Comparison of ENCODE assay signal across 30 mouse cellular contexts in the genomic region with DNA sequence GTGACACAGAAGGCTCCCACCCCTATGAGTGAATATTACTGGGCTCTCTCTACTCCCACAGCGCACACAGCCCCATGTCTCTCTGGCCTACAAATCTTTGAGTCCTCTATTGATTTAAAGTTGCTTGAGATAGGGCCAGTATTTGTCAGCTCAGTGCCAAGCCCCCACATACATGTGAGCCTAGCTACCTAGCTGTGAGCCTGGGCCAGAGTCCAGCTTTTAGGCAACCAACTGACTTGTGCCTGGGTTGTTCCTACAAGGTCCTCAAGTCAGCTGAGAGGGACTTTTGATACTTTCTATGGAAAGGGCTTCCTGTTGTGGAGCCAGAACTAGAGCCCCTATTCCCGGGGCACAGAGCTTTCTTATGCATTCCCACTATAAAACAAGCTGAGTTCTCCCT. TPM values are rescaled to one million over a fixed set of nuclear protein-coding genes. Genes with fewer than 3 reads are reported as not detected.
DNase-seq lines count a peak whose midpoint lies in the region; ATAC-seq lines count a peak whose summit lies in the region.
"Had no signal": no experiment of that assay in that cellular context is flagged by ENCODE, and none has a peak within 500 bp of the region (broad histone marks: within the 10 kb centered on the region; RNA-seq: fewer than 3 reads in every experiment).

No protein-coding gene starts in this region.

- no peak overlapping the region for H3K27ac ChIP-seq in liver, embryonic 16.5 days (ENCODE audit: low read length)
- H3K27ac ChIP-seq in lung, embryonic 16.5 days (ENCODE audit: low read length) = peak overlapping the region; percentile 18; the same call in 1 of the 2 replicates
- H3K27ac ChIP-seq: embryonic facial prominence, embryonic 12.5 days; embryonic facial prominence, embryonic 15.5 days; gastrocnemius, adult 2 months; heart, embryonic 15.5 days; hindbrain, embryonic 10.5 days; hindbrain, embryonic 13.5 days had no signal

- H3K27me3 ChIP-seq in liver, embryonic 16.5 days (ENCODE audit: control insufficient read depth, insufficient read depth, low read depth, low read length) = no peaks in the 10 kb centered on the region
- H3K27me3 ChIP-seq in lung, embryonic 16.5 days (ENCODE audit: control insufficient read depth, insufficient read depth, low read depth, low read length) = no peaks in the 10 kb centered on the region
- H3K27me3 ChIP-seq: CH12.LX; embryonic facial prominence, embryonic 12.5 days; embryonic facial prominence, embryonic 15.5 days; heart, embryonic 12.5 days; heart, embryonic 15.5 days; hindbrain, embryonic 13.5 days; Patski had no signal

- ATAC-seq in liver, embryonic 16.5 days (ENCODE audit: low read depth) = peak; percentile 22; the same call in 1 of the 2 replicates
- no peak for ATAC-seq in lung, embryonic 16.5 days (ENCODE audit: low read depth)
- ATAC-seq: forebrain, embryonic 14.5 days; forebrain, postnatal 0 days; hindbrain, embryonic 16.5 days; Patski had no signal

- H3K4me1 ChIP-seq in liver, embryonic 16.5 days (ENCODE audit: control insufficient read depth, low read depth, low read length) = peaks cover 6% of the 10 kb centered on the region
- 0 out of 2 replicates have a peak, but pooled peaks cover 4% of the 10 kb centered on the region for H3K4me1 ChIP-seq in lung, embryonic 16.5 days (replicated peaks; ENCODE audit: control insufficient read depth, insufficient read depth, low read length)
- H3K4me1 ChIP-seq: embryonic facial prominence, embryonic 15.5 days had no signal

- no peak for DNase-seq in liver
- no peak for DNase-seq in lung, postnatal 4 days
- DNase-seq in lung, postnatal 36 days = peak; percentile 70
- no peak for DNase-seq in heart, adult 8-10 months (ENCODE audit: low spot score)
- DNase-seq: adrenal gland, adult 2 months; adrenal gland, postnatal 14 days; B cell, adult 2 months; cerebellum, adult 11 months; cerebellum, adult 2 months; cerebellum, adult 9-11 months; forebrain, postnatal 0 days; gastrocnemius, adult 2 months; gastrocnemius, postnatal 14 days; heart, adult 11 months; heart, postnatal 10 days; heart, postnatal 36 days had no signal

- no peak overlapping the region for H3K9ac ChIP-seq in liver, embryonic 16.5 days (ENCODE audit: low read depth, low read length)
- H3K9ac ChIP-seq in lung, embryonic 16.5 days (ENCODE audit: low read length) = no peak overlapping the region
- H3K9ac ChIP-seq: embryonic facial prominence, embryonic 12.5 days; embryonic facial prominence, embryonic 15.5 days; forebrain, postnatal 0 days; heart, embryonic 12.5 days; heart, embryonic 15.5 days; hindbrain, embryonic 13.5 days had no signal

- no peaks in the 10 kb centered on the region for H3K36me3 ChIP-seq in liver, embryonic 16.5 days (ENCODE audit: control insufficient read depth, insufficient read depth)
- H3K36me3 ChIP-seq in lung, embryonic 16.5 days (ENCODE audit: control insufficient read depth, insufficient read depth, low read length) = no peaks in the 10 kb centered on the region
- H3K36me3 ChIP-seq: embryonic facial prominence, embryonic 12.5 days; embryonic facial prominence, embryonic 15.5 days; G1E; heart, embryonic 15.5 days; hindbrain, embryonic 10.5 days; hindbrain, embryonic 13.5 days had no signal

- H3K4me2 ChIP-seq in liver, embryonic 16.5 days (ENCODE audit: low read depth, low read length) = no peak overlapping the region
- no peak overlapping the region for H3K4me2 ChIP-seq in lung, embryonic 16.5 days (ENCODE audit: low read depth, low read length)
- H3K4me2 ChIP-seq: embryonic facial prominence, embryonic 12.5 days; embryonic facial prominence, embryonic 15.5 days; heart, embryonic 12.5 days; heart, embryonic 15.5 days; hindbrain, embryonic 13.5 days had no signal

- WGBS in liver, embryonic 16.5 days (ENCODE audit: insufficient replicate concordance) = 58% methylated on average over 2 of the region's 2 CpGs
- WGBS in lung, embryonic 16.5 days = 90% methylated on average over 2 of the region's 2 CpGs

- no peak overlapping the region for H3K4me3 ChIP-seq in liver, embryonic 16.5 days (ENCODE audit: low read depth, low read length)
- H3K4me3 ChIP-seq in lung, embryonic 16.5 days (ENCODE audit: low read length) = no peak overlapping the region
- H3K4me3 ChIP-seq: embryonic facial prominence, embryonic 12.5 days; embryonic facial prominence, embryonic 15.5 days; gastrocnemius, adult 2 months; heart, embryonic 12.5 days; heart, embryonic 15.5 days; hindbrain, embryonic 10.5 days; hindbrain, embryonic 13.5 days had no signal

- no peaks in the 10 kb centered on the region for H3K9me3 ChIP-seq in liver, embryonic 16.5 days (replicated peaks; ENCODE audit: control insufficient read depth, low read length)
- no peaks in the 10 kb centered on the region for H3K9me3 ChIP-seq in lung, embryonic 16.5 days (ENCODE audit: control insufficient read depth, low read length)
- H3K9me3 ChIP-seq: embryonic facial prominence, embryonic 12.5 days; embryonic facial prominence, embryonic 15.5 days; heart, embryonic 12.5 days; heart, embryonic 15.5 days; hindbrain, embryonic 10.5 days; hindbrain, embryonic 13.5 days had no signal

RNA-seq across cellular contexts. Expression of a gene that starts 20.0 kb away (rescaled TPM):
- polyA plus RNA-seq in liver, embryonic 16.5 days (2015; fragmentation: Nextera tagmentation; extraction: Ambion mirVana) = 0.07 TPM in 1 of 2 replicates, not detected in the other
- polyA plus RNA-seq in lung, embryonic 16.5 days (2015; fragmentation: Nextera tagmentation; extraction: Ambion mirVana) = 0.54 and 0.55 TPM in 2 replicates
- not detected for total RNA-seq in heart, adult 8-10 months (2022)
- total RNA-seq: adrenal gland, adult 2 months; adrenal gland, postnatal 14 days; common myeloid progenitor, adult 5-6 weeks; forebrain, postnatal 0 days; gastrocnemius, postnatal 14 days; heart, postnatal 10 days had no signal
- polyA plus RNA-seq: cerebellum, adult 2 months; forebrain, embryonic 14.5 days; G1E; Patski had no signal
